Mouse (Mus musculus): Measurements from ENCODE around the gene Cog4.
"Not testable (repeated sequence)": the region's sequence is repeated elsewhere in the genome, so short reads cannot be mapped to it uniquely, and the experiment has no call there.

Gene Cog4

GRCm38 (mm10) chr8:110887551-110887950, 41.2 kb downstream of the Cog4 start:
- intact Hi-C loops (cut with DNase I), result no loop called here

- intact Hi-C loops (cut with DNase I), result no loop called here
Observed at GRCm38 (mm10) chr8:110888441-110888840, 42.0 kb downstream of the Cog4 start.

GRCm38 (mm10) chr8:110888860-110889259, 42.5 kb downstream of the Cog4 start:
- intact Hi-C loops (cut with DNase I), result no loop called here

GRCm38 (mm10) chr8:110889904-110890470, 43.6 kb downstream of the Cog4 start:
- intact Hi-C loops (cut with DNase I), result no loop called here

GRCm38 (mm10) chr8:110892040-110892439, 45.6 kb downstream of the Cog4 start:
- intact Hi-C loops (cut with DNase I), result no loop called here

- intact Hi-C loops (cut with DNase I), result no loop called here
Observed at GRCm38 (mm10) chr8:110892913-110893312, 46.5 kb downstream of the Cog4 start.

- intact Hi-C loops (cut with DNase I), result no loop called here
Observed at GRCm38 (mm10) chr8:110894851-110895250, 48.5 kb downstream of the Cog4 start.

- intact Hi-C loops (cut with DNase I), result no loop called here
Observed at GRCm38 (mm10) chr8:110895254-110895653, 48.9 kb downstream of the Cog4 start.

- intact Hi-C loops (cut with DNase I), result no loop called here
Observed at GRCm38 (mm10) chr8:110895812-110896211, 49.4 kb downstream of the Cog4 start.

GRCm38 (mm10) chr8:110897495-110897894, 51.1 kb downstream of the Cog4 start:
- intact Hi-C loops (cut with DNase I), result no loop called here

- intact Hi-C loops (cut with DNase I), result loop anchor here (5.0 kb wide), 1 partner anchor 66 kb away; no protein-coding TSS in a partner anchor
Observed at GRCm38 (mm10) chr8:110901056-110901455, 54.7 kb downstream of the Cog4 start.

GRCm38 (mm10) chr8:110901839-110902578, 55.6 kb downstream of the Cog4 start, which contains the start of gene Fuk:
Gene Fuk, minus strand, starts transcription at chr8:110902488.
- intact Hi-C loops (cut with DNase I), result loop anchor here (5.0 kb wide), 1 partner anchor 65 kb away; no protein-coding TSS in a partner anchor

- intact Hi-C loops (cut with DNase I), result loop anchor here (5.0 kb wide), 1 partner anchor 65 kb away; no protein-coding TSS in a partner anchor
Observed at GRCm38 (mm10) chr8:110902579-110902965, 56.2 kb downstream of the Cog4 start.

- intact Hi-C loops (cut with DNase I), result no loop called here
Observed at GRCm38 (mm10) chr8:110905404-110905803, 59.0 kb downstream of the Cog4 start.

- intact Hi-C loops (cut with DNase I), result no loop called here
Observed at GRCm38 (mm10) chr8:110906682-110907081, 60.3 kb downstream of the Cog4 start.

- intact Hi-C loops (cut with DNase I), result not testable (repeated sequence)
Observed at GRCm38 (mm10) chr8:110909850-110910249, 63.5 kb downstream of the Cog4 start.

GRCm38 (mm10) chr8:110911576-110912570, 65.5 kb downstream of the Cog4 start:
- intact Hi-C loops (cut with DNase I), result no loop called here

- intact Hi-C loops (cut with DNase I), result no loop called here
Observed at GRCm38 (mm10) chr8:110917415-110917814, 71.0 kb downstream of the Cog4 start.

GRCm38 (mm10) chr8:110918027-110918426, 71.6 kb downstream of the Cog4 start:
- intact Hi-C loops (cut with DNase I), result no loop called here

- intact Hi-C loops (cut with DNase I), result no loop called here
Observed at GRCm38 (mm10) chr8:110918460-110918859, 72.1 kb downstream of the Cog4 start.

GRCm38 (mm10) chr8:110919341-110920031, 73.1 kb downstream of the Cog4 start, which contains the start of gene St3gal2:
Gene St3gal2, plus strand, starts transcription at chr8:110919922.
- intact Hi-C loops (cut with DNase I), result loop anchor here (5.0 kb wide), 1 partner anchor 38 kb away; no protein-coding TSS in a partner anchor
